Mouse (Mus musculus) v-Abl transformed pro-B cells (cell line): ENCODE data around the gene 1700049E17Rik1.
"Not testable (repeated sequence)": the region's sequence is repeated elsewhere in the genome, so short reads cannot be mapped to it uniquely, and the experiment has no call there.

Experiments used
- in situ Hi-C, 2 experiments: fragments of 400-800 bp; cut with MboI; formaldehyde crosslinking; loops; one replicate each; pipeline ENCODE4 v1.15.1; 2025; ENCODE audit not compliant: unreplicated experiment in 2 of 2

Gene 1700049E17Rik1

GRCm38 (mm10) chr14:41924649-41925048 lies at the start of gene 1700049E17Rik1:
Gene 1700049E17Rik1 (plus strand): TSS chr14:41924949.
- in situ Hi-C loops = not testable (repeated sequence)

GRCm38 (mm10) chr14:41907190-41907589 lies 17.6 kb upstream of the 1700049E17Rik1 start, which contains the start of gene Gm7980:
Gene Gm7980 (minus strand): TSS chr14:41907290.
- in situ Hi-C loops = not testable (repeated sequence)

- in situ Hi-C loops = not testable (repeated sequence)
Observed at GRCm38 (mm10) chr14:41943695-41944094, 18.9 kb downstream of the 1700049E17Rik1 start, which contains the start of gene 1700024B05Rik. Gene 1700024B05Rik (plus strand): TSS chr14:41943995.

GRCm38 (mm10) chr14:41964095-41964494 lies 39.3 kb downstream of the 1700049E17Rik1 start:
- in situ Hi-C loops = not testable (repeated sequence)

- in situ Hi-C loops = not testable (repeated sequence)
Observed at GRCm38 (mm10) chr14:41967827-41968226, 43.1 kb downstream of the 1700049E17Rik1 start, which contains the start of gene Gm6401. Gene Gm6401 (minus strand): TSS chr14:41967927.

GRCm38 (mm10) chr14:41968596-41968995 lies 43.8 kb downstream of the 1700049E17Rik1 start:
- in situ Hi-C loops = not testable (repeated sequence)
